Mouse (Mus musculus): Measurements from ENCODE around the gene Atg3.
A peak's percentile ranks its signal among the peaks of the same experiment; 100 is the strongest.

The Atg3 gene

DNA sequence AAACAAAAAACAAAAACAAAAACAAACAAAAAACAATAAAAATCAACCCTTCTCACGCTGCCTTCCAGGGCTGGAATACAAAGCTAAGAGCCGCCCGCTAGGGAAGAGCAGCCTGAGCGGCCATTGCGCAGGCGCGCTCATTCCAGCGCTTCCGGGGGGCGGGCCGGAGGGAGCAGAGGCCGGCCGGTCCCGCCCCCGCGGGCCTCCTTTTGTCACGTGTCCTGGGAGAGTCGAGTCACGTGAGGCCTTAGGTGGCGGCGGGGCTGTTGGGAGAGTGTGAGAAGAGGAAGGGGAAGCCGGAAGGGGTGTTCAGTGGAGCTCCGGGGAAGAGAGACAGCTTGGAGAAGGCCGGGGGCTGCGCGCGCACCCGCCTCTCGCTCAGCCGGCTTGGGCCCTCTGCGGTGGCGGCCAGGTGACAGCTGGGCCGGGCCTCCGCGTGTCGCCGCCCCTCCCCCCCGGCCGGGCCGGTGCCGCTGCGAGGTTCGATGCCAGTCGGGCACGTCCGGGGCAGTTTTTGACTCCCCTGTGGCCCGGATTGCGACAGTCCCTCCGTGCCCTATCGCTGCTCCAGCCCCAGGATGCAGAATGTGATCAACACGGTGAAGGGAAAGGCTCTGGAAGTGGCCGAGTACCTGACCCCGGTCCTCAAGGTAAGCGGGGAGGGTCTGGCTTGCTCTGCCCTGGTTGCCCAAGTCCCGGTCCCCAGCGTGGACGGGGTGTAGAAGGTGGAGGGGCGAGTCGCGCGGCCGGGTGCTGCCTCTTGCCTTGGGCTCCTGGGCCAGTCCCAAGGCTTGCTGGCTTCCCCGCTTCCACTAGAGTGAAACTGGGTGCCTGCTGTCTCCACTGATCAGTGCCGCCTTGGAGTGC is at the start of gene Atg3, which contains the start of gene Slc35a5:
TSS of gene Atg3 (plus strand) at position 264 of the 867 bp plus-strand sequence.
TSS of gene Slc35a5 (minus strand) at position 185 of the 867 bp plus-strand sequence.
- DNase-seq (ENCODE audit: low read depth in 2 of 2, low spot score in 2 of 2): peak; percentile 95 to 96

DNA sequence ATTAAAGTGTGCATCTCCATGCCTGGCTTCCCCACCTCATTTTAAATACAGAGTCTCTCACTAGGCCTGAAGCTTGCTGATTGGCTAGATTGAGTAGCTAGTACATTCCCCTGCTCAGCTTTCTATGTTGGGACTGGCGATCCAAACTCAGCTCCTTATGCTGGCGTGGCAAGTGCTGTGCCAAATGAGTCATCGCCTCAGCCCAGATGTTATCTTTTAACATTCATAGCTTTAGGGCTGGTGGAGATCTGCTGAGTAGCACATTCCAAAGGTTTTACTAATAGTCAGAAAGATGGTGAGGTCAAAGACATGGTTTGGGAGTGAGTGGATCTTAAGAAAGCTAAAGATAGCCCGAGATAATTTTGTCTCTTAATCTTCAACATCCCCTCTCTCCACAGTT is 48.1 kb upstream of the Atg3 start:
- DNase-seq (ENCODE audit: low read depth in 2 of 2, low spot score in 2 of 2): no peak

DNA sequence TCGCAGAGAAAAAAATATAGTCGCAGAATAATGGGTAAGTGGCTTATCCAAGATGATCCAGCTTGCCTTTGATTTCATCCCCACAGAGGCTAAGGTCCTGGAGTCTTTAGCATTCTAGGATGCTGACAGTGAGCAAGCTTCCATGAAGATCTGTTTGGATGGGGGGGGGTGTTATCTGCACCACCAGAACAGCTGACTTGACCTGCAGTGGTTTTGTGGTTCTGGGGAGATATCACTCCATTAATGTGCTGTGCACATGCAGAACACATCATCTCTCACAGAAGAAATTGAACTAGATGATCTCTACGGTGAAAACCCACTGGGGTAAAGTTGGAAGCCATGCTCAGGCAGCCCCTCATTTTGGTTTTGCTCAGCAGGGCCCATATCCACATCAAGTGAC is 41.4 kb upstream of the Atg3 start:
- DNase-seq (ENCODE audit: low read depth in 2 of 2, low spot score in 2 of 2): no peak

DNA sequence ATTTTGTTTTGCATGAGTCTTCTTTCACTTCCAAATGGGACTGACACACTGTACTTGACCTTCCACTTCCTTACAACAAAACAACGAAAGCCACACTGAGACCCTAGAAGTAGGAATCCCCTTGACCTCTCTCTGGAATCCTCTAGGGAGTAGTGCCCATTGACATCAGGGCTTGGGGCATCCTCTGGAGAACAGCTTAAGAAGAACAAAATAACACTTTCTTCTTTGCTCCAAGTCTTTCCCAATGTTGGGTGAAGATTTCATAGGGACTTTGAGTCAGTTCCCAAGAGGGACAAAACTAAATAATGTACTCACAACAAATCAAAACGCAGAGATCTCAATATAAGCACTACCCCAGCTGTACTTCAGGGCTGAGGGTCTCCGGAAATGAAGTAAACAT is 39.8 kb upstream of the Atg3 start:
- no peak for DNase-seq (ENCODE audit: low read depth in 2 of 2, low spot score in 2 of 2)

DNA sequence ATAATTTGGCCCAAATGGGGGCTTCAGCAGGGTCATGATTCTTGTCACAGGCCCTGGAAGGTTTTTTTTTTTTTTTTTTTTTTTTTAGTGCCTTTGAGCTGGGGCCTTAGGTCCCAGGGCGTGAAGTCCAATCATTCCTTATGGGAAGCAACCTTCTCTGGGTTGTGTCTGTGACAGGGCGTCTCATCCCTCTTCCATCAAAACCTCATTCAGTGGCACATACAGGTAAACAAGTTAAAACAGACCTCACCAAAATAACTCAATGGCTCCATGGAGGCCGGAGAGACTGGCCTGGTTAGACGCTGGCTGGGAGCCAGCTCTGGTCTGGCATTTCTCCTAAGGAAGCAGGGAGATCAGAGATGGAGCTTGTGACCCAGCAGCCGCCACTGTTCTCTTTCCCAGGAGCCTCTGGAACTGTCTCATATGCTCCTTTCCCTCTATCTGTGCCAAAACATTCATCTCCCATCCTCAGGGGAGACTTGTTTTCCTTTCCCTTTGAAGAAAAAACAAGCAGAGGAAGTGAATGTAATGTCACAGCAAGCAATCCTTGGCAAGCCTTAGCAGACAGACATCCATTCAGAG is 37.6 kb upstream of the Atg3 start:
- DNase-seq (ENCODE audit: low read depth in 2 of 2, low spot score in 2 of 2): no peak

DNA sequence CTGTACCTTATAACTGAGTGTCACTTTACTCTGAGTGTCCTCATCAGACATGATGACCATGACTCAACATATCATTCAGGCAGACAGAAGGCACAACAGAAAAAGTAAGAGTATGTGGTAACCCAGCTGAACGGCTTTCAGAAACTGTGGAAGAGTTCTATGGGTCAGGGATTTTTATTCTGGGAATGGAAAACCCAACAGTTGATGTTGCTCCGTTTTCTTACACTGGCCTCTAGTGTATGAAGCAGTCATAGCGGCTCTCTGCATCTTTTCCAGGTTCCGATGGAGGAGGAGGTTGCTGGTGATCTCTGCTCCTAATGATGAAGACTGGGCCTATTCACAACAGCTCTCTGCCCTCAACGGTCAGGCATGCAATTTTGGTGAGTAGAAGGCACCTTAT is 36.0 kb upstream of the Atg3 start:
- no peak for DNase-seq (ENCODE audit: low read depth in 2 of 2, low spot score in 2 of 2)

DNA sequence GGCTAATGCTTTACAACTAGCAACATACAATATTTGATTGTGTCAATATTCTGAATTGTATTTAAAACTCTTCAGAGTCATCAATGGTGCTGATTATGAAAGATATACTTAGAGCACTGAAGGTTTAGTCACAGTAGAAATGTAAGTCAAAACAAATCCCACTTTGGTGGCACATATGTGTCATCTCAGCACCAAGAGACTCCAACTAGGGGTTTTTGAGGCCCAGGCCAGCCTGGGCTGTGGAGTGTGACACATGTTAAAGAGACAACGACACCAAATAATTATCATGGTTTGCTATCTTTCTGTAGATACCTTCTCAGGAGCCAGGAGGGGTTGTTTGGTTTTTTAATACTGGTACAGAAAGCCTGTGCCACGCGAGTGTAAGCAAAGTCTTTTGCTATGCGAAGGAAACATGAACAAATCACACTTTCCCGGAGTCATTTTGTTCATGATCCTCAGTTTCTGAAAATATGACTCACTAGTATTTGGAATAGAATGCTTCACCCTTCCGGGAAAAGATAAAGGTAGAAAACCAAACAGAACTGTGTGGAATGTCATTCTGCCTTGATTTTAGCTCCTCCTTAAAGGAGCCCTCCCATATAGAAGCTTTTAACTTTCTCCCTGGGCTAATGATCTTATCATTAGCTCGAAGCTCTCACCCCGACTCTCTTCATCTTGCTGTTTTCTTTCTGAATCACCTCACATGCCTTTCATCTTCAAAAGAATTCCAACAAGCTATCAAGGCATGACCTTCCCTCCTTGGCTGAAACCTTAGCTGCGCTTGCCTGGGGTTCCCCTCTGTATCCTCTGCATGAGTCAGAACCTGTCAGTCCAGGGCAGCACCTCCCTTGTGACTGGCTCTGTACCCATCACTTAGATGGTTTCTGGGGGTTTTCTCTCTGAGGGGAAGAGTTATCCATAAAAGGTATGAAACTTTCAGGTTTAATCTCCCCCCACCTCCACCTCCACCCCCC is 34.1 kb upstream of the Atg3 start:
- no peak for DNase-seq (ENCODE audit: low read depth in 2 of 2, low spot score in 2 of 2)

DNA sequence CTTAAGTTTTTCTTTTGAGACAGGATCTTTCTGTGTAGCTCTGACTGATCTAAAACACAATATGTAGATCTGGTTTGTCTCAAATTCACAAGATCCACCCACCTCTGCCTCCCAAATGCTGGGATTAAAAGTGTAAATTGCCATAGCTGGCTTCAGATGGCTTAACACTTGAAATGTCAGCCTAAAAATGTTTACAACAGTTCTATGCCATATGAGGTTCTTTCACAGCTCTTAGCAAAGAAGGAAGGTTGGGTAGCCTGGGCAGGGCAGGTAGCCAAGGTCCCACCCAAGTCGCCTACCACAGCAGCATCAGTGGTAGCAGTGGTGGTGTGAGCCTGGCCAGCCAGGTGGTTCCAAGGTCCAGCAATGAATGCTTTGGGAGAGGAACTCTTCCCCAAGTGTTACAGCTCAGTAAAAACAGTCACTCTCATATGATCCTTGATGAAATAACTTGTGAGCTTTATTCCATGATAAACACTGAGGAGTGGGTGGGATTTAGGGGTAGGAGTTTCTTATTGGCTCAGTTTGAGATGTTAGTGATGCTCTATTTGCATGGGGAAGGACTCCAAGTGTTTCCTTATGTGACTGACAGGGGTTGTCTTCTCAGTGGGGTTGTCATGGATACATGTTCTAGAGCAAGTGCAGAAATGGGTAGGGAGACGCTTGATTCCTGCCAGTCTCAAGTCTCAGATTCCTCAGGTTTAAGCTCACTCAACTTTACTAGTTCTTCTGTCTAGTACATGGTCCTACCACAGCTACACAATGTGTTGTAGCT is 30.5 kb upstream of the Atg3 start:
- DNase-seq (ENCODE audit: low read depth in 2 of 2, low spot score in 2 of 2): no peak

DNA sequence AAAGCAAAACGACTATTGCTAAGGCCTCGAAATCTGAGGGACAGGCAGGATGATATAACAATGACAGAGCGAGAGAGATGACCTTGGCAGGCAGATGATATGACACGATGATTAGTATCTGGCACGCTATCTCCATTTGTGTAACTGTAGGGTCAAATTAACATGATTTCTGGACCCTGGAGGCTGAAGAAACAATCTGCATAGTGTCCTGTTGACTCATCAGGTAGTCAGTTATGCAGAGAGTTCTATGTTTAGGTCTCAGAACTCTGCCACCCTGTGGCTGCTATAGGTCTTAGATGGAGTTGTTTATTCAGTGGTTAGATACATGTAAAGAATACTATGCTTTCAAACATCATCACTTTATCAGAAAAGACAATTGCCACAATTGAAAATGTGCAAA is 16.9 kb upstream of the Atg3 start:
- DNase-seq (ENCODE audit: low read depth in 2 of 2, low spot score in 2 of 2): no peak

DNA sequence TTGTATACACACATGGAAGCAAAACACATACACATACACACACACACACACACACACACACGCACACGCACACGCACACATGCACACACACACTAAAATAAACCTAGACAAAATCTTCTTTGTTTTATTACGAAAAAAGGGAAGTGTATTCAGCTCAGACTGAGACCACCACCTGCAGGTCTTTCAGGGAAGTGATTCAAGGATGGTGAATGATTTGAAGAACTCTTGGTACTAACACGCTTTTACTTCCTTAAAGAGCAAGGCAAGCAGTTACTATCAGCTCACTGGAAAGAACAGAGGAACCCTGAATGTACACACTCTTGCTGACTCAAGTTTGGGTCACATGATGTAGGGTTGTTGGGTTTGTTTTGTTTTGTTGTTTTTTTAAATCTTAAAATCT is 16.0 kb upstream of the Atg3 start:
- DNase-seq (ENCODE audit: low read depth in 2 of 2, low spot score in 2 of 2): no peak

DNA sequence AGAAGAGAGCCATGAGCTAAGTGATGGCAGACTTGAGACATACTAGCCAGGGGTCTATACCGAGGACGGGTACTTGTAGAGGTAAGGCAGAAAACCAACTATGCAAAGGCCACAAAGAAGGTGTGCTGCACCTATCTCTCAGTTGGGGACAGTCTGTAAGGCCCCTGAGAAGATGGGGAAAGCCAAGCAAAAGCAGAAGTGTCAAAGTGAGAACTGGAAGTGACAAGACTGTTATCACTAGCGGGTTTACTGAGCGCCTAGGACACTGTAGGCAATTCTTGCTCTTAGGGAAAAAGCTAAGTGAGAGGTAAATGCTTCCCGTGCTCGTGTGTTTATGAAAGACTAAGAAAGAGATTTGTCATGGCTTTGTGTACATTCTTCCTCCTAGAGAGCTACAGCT is 13.5 kb upstream of the Atg3 start:
- DNase-seq (ENCODE audit: low read depth in 2 of 2, low spot score in 2 of 2): no peak

DNA sequence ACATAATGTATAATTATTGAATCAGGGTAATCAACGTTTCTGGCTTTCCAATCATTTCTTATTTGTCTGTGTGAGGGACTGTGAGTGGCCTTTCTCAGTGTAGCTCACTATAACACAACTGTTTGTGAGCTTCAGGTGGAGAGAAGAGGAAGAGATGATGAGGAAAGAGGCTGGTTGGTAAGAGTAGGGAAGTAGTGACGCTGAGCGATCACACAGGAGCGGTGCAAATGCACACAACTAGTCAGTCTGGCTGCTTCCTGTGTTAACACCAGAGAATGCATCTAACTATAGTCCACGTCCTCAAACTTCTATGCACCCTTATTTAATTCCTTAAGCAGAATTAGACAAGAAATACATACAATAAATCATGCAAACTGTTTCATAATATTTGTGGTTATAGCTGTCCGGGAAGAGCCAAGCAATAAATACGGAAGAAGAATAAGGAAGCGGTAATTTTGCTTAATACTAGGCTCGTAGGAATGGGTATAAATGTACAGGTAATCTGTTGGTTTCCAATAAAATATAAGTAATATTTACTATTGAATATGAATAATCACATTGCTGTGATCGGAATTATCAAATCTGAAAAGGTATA is 10.0 kb upstream of the Atg3 start:
- no peak for DNase-seq (ENCODE audit: low read depth in 2 of 2, low spot score in 2 of 2)

DNA sequence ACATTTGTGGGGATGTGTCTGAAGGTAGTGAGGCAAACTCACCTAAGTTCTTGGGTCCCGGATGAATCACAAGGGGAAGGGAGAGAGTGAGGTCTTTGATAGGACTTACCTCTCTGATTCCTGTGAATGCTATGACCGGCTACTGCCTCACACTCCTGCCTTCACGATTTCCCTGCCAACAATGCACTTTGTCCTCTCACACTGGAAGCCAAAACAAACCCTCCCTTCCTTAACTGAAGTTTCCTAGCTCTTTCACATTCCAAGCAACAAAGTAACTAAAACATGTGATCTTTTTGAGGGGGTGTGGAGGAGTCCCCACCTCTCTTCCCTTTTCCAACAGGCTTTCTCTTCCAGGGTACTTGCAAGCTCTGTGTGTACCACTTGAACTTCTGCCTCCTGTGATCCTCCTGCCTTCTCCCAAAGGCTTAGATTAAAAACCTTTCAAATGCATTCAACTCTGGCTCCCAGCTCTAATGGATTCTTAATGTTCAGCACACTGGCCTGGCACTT is 3.8 kb upstream of the Atg3 start:
- DNase-seq (ENCODE audit: low read depth in 2 of 2, low spot score in 2 of 2): no peak

DNA sequence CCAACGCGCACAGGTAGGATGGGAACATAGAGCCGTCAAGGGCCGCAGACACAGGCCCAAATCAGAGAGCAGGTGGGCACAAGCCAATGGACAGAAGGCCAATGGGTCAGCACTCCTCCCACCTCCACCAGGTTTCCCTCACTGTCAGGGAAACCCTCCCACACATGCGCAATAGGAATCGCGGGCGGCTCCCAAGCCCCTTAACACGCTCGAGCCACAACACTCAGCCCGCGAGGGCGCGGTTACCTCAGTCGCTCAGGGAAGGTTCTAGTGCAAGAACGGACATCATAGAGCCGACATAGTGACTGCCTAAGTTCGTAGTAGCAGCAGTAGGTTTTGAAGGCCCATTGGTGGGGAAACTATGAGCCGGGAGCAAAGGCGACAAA is 456 bp upstream of the Atg3 start:
- no peak for DNase-seq (ENCODE audit: low read depth in 2 of 2, low spot score in 2 of 2)

DNA sequence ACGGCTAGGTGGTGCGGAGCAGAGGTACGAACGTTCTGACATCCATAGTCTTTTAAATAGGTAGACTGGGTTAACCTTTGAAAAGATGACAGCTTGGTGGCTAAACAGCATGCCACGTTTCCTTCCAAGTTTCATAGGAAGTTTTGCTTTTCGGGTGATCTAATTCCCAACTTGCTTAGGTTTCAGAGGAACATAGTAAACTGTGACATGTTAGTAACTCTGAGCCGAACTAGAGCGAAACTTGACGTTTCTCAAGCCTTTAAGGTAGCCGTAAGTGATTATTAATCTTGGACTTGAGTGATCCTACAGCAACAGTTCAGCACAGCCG is 768 bp downstream of the Atg3 start:
- DNase-seq (ENCODE audit: low read depth in 2 of 2, low spot score in 2 of 2): no peak

DNA sequence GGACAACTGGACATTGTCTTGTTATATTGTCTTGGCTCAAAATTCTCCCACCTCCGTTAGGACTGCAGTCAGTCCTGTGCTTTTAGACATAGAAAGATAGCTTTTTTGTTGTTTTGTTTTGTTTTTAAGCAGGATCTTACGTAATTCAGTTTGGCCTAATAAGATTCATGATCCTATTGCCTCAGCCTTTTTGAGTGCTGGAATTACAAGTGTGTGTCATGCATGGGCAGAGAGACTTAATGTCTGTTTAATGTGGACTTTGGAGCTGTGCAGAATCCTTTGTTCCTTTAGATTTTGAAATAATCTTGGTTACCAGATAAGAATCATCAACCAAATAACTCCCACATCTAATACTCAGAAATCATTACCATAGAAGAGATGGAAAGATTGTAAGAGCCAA is 20.0 kb downstream of the Atg3 start:
- no peak for DNase-seq (ENCODE audit: low read depth in 2 of 2, low spot score in 2 of 2)

DNA sequence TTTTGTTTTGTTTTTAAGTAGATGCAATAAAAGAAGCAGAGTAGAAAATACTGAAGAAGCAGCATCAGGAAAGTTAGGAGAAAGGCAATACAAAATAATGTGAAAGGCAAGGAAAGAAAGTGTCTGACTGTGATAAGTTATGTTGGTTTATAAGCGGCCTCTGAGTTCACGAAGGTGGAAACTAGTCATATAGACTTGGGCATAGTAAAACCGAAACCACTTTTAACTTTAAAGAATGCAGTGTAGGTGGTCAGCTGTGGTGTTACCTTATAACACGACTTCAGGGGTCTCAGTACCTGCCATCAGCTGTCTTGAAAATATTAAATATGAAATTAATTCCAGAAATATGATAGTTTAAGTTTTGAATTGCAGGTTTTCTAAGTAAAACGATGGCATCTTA is 23.2 kb downstream of the Atg3 start:
- DNase-seq (ENCODE audit: low read depth in 2 of 2, low spot score in 2 of 2): no peak

DNA sequence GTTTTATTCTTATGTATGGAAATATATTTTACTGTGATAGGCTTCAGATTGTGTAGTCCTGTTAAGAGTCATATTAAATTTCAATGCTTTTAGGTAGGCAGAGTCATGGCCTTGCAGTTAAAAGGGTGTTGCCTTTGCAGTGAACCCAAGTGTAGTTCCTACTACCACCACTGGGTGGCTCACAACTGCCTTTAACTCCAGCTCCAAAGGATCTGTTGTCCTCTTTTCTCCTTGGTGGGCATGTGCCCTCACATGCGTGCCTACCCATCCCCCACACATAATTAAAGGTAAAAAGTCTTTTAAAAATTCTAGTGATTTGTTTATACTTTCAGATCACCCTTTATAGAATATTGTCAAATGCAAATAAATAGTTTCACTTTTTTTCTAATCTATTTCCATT is 34.0 kb downstream of the Atg3 start:
- DNase-seq (ENCODE audit: low read depth in 2 of 2, low spot score in 2 of 2): peak; percentile 53 to 67

DNA sequence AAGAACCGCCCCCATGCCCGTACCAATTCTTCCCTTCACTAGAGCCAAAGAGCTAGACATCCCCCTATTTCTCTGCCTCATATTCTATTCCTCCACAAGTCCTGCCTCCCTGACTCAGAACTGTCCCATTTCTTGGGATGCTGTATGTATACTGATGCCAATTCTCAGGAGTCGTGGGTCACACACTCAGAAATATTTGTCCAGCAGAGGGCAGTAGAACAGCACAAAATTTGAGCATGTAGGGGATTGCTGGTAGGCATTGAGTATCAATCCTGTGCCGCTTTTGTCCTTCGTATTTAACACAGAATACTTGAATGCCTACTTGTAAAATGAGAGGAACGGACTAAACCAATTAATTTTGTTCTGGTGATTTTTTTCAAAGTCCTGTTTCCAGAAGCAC is 38.2 kb downstream of the Atg3 start:
- DNase-seq (ENCODE audit: low read depth in 2 of 2, low spot score in 2 of 2): peak; percentile 58 to 70

DNA sequence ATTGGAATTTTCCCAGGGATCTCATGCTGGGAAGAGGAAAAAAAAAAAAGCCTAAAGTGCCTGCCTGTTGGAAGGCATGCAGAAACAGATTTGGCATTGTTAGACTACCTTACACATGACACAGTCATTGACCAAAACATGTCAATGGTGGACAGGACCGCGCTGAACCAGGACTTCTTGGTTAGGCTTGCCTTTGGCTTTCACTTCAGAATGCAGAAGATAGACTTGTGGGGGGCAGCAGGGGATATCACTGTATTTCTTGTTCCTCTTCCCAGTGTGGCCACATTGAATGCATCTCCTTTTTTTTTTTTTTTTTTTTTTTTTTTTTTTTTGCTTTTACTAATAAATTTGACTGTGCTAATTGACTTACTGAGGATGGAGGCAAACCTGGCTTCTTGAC is 42.8 kb downstream of the Atg3 start:
- DNase-seq (ENCODE audit: low read depth in 2 of 2, low spot score in 2 of 2): no peak
